9 mouse cellular contexts compared by ENCODE assay signal in genomic region chr6:114781415-114782240, GRCm38 (mm10).
DNase-seq lines count a peak whose midpoint lies in the region; ATAC-seq and TF ChIP-seq lines count a peak whose summit lies in the region.
"Had no signal": no experiment of that assay in that cellular context is flagged by ENCODE, and none has a peak within 500 bp of the region (broad histone marks: within the 10 kb centered on the region; RNA-seq: fewer than 3 reads in every experiment).

No protein-coding gene starts in this region.

- H3K4me1 ChIP-seq in liver, adult 2 months (ENCODE audit: control insufficient read depth, insufficient read depth, low read length): peaks cover 8% of the 10 kb centered on the region
- no peaks in the 10 kb centered on the region; the same call in 1 of the 2 replicates for H3K4me1 ChIP-seq in liver, embryonic 12.5 days
- H3K4me1 ChIP-seq in heart, adult 2 months (ENCODE audit: control insufficient read depth, insufficient read depth, low read length): peaks cover 5% of the 10 kb centered on the region
- no peaks in the 10 kb centered on the region for H3K4me1 ChIP-seq in kidney, adult 2 months (ENCODE audit: control insufficient read depth, insufficient read depth, low read length)
- no peaks in the 10 kb centered on the region for H3K4me1 ChIP-seq in lung, postnatal 0 days (ENCODE audit: insufficient read depth, low read depth, low read length)

- WGBS in liver, adult 2 months: 13% methylated on average over 11 of the region's 11 CpGs
- 41% methylated on average over 11 of the region's 11 CpGs for WGBS in liver, embryonic 12.5 days (ENCODE audit: insufficient replicate concordance)
- WGBS in heart, adult 2 months: 44% methylated on average over 11 of the region's 11 CpGs
- WGBS in kidney, adult 2 months: 62% methylated on average over 11 of the region's 11 CpGs
- WGBS in lung, postnatal 0 days: 21% methylated on average over 11 of the region's 11 CpGs

- DNase-seq in liver, adult 2 months (ENCODE audit: extremely low read depth, low read depth, low spot score): peak; percentile 94
- DNase-seq in brain, adult 2 months (ENCODE audit: low read depth, low spot score): peak; percentile 41
- DNase-seq in heart, adult 2 months: peak; percentile 76 to 84
- DNase-seq in kidney, adult 2 months: peak; percentile 35
- peak; percentile 88 for DNase-seq in lung, postnatal 0 days (ENCODE audit: low spot score)
- DNase-seq in right cerebral cortex, postnatal 4 days: peak; percentile 68
- DNase-seq in spleen, postnatal 14 days (ENCODE audit: low spot score in 2 of 2): no peak

- TF ChIP-seq POLR2A in liver, adult 2 months (IDR thresholded peaks at IDR 0.05; ENCODE audit: extremely low read depth, insufficient read depth, low read length): no peak
- no peak for TF ChIP-seq POLR2A in heart, adult 2 months (IDR thresholded peaks at IDR 0.05; ENCODE audit: insufficient read depth, low read depth, low read length)
- TF ChIP-seq POLR2A in kidney, adult 2 months (IDR thresholded peaks at IDR 0.05; ENCODE audit: low read depth, low read length): no peak

- no peaks in the 10 kb centered on the region for H3K79me2 ChIP-seq in liver, adult 2 months (ENCODE audit: control insufficient read depth, insufficient read depth, low read length)
- no peaks in the 10 kb centered on the region for H3K79me2 ChIP-seq in heart, adult 2 months (replicated peaks; ENCODE audit: control insufficient read depth, insufficient read depth, low read length)

- H3K27me3 ChIP-seq in liver, adult 2 months (ENCODE audit: control insufficient read depth, insufficient read depth, low read length): no peaks in the 10 kb centered on the region
- no peaks in the 10 kb centered on the region for H3K27me3 ChIP-seq in liver, embryonic 12.5 days (replicated peaks)
- H3K27me3 ChIP-seq in heart, adult 2 months (ENCODE audit: control insufficient read depth, insufficient read depth, low read length): no peaks in the 10 kb centered on the region
- H3K27me3 ChIP-seq in kidney, adult 2 months (replicated peaks; ENCODE audit: control insufficient read depth, insufficient read depth, low read length): no peaks in the 10 kb centered on the region
- H3K27me3 ChIP-seq in lung, postnatal 0 days (replicated peaks; ENCODE audit: insufficient read depth, low read length): no peaks in the 10 kb centered on the region
- H3K27me3 ChIP-seq: midbrain, embryonic 12.5 days had no signal

- ATAC-seq in liver, embryonic 12.5 days: no peak
- peak; percentile 85 for ATAC-seq in lung, postnatal 0 days

- peak overlapping the region; percentile 65 for H3K27ac ChIP-seq in liver, adult 2 months (replicated peaks; ENCODE audit: insufficient read depth, low read depth, low read length)
- no peak overlapping the region for H3K27ac ChIP-seq in liver, embryonic 12.5 days
- H3K27ac ChIP-seq in heart, adult 2 months: peak overlapping the region; percentile 64
- no peak overlapping the region for H3K27ac ChIP-seq in kidney, adult 2 months (ENCODE audit: insufficient read depth, low read depth, low read length)
- peak overlapping the region; percentile 43 for H3K27ac ChIP-seq in lung, postnatal 0 days (ENCODE audit: low read length)
- H3K27ac ChIP-seq: midbrain, embryonic 12.5 days had no signal

- no peak overlapping the region for H3K4me2 ChIP-seq in liver, embryonic 12.5 days
- no peak overlapping the region for H3K4me2 ChIP-seq in lung, postnatal 0 days (replicated peaks; ENCODE audit: low read depth, low read length)
- H3K4me2 ChIP-seq: midbrain, embryonic 12.5 days had no signal

- no peak for TF ChIP-seq EP300 in heart, adult 2 months (IDR thresholded peaks at IDR 0.05; ENCODE audit: insufficient read depth, low read depth, low read length)
- TF ChIP-seq EP300 in lung, postnatal 0 days (IDR thresholded peaks at IDR 0.05): no peak

- intact Hi-C loops in heart, adult 2 months (cut with DNase I): no loop called here

- no peaks in the 10 kb centered on the region for H3K9me3 ChIP-seq in liver, embryonic 12.5 days (replicated peaks)
- no peaks in the 10 kb centered on the region for H3K9me3 ChIP-seq in lung, postnatal 0 days (ENCODE audit: low read length)
- H3K9me3 ChIP-seq: midbrain, embryonic 12.5 days had no signal

- no peak for TF ChIP-seq CTCF in liver, adult 2 months (IDR thresholded peaks at IDR 0.05; ENCODE audit: low read depth, low read length)
- TF ChIP-seq CTCF in heart, adult 2 months (IDR thresholded peaks at IDR 0.05): no peak
- TF ChIP-seq CTCF in kidney, adult 2 months (conservative IDR thresholded peaks at IDR 0.05; ENCODE audit: insufficient read depth, insufficient read length, low read depth, low read length): no peak
- no peak for TF ChIP-seq CTCF in lung, postnatal 0 days (IDR thresholded peaks at IDR 0.05)

- H3K4me3 ChIP-seq in liver, adult 2 months (ENCODE audit: insufficient read depth, low read depth, low read length): no peak overlapping the region
- no peak overlapping the region for H3K4me3 ChIP-seq in liver, embryonic 12.5 days
- no peak overlapping the region for H3K4me3 ChIP-seq in heart, adult 2 months
- H3K4me3 ChIP-seq in kidney, adult 2 months (ENCODE audit: insufficient read depth, low read depth, low read length): no peak overlapping the region
- H3K4me3 ChIP-seq in lung, postnatal 0 days (ENCODE audit: low read depth, low read length): no peak overlapping the region
- H3K4me3 ChIP-seq: midbrain, embryonic 12.5 days had no signal

- H3K36me3 ChIP-seq in liver, adult 2 months (ENCODE audit: control insufficient read depth, insufficient read depth, low read length): no peaks in the 10 kb centered on the region
- H3K36me3 ChIP-seq in liver, embryonic 12.5 days: no peaks in the 10 kb centered on the region
- no peaks in the 10 kb centered on the region for H3K36me3 ChIP-seq in heart, adult 2 months (ENCODE audit: control insufficient read depth, insufficient read depth, low read length)
- no peaks in the 10 kb centered on the region for H3K36me3 ChIP-seq in kidney, adult 2 months (ENCODE audit: control insufficient read depth, insufficient read depth, low read length)
- no peaks in the 10 kb centered on the region for H3K36me3 ChIP-seq in lung, postnatal 0 days (ENCODE audit: insufficient read depth, low read length)
- H3K36me3 ChIP-seq: midbrain, embryonic 12.5 days had no signal

- H3K9ac ChIP-seq in liver, adult 2 months (ENCODE audit: low read depth, low read length): no peak overlapping the region
- H3K9ac ChIP-seq in liver, embryonic 12.5 days: no peak overlapping the region
- H3K9ac ChIP-seq in heart, adult 2 months (ENCODE audit: low read depth, low read length): no peak overlapping the region
- H3K9ac ChIP-seq in lung, postnatal 0 days (replicated peaks; ENCODE audit: low read depth): no peak overlapping the region
- H3K9ac ChIP-seq: midbrain, embryonic 12.5 days had no signal

Comparison
In these comparisons a context has a peak if more than half of its experiments do, and no peak if none do; other contexts are left out.
1. H3K27ac ChIP-seq: peak in liver, adult 2 months (single experiment), heart, adult 2 months (single experiment) and lung, postnatal 0 days (single experiment); none in liver, embryonic 12.5 days (single experiment) and kidney, adult 2 months (single experiment).
2. DNase-seq: peak in liver, adult 2 months (single experiment), brain, adult 2 months (single experiment), heart, adult 2 months (2 of 2), kidney, adult 2 months (single experiment), lung, postnatal 0 days (single experiment) and right cerebral cortex, postnatal 4 days (single experiment); none in spleen, postnatal 14 days (0 of 2).